12 mouse cellular contexts compared by ENCODE assay signal in genomic region chr7:137316926-137317658, GRCm38 (mm10). TPM values are rescaled to one million over a fixed set of nuclear protein-coding genes. Genes with fewer than 3 reads are reported as not detected.
A peak's percentile ranks its signal among the peaks of the same experiment; 100 is the strongest.
DNase-seq lines count a peak whose midpoint lies in the region; ATAC-seq lines count a peak whose summit lies in the region.
"Had no signal": no experiment of that assay in that cellular context is flagged by ENCODE, and none has a peak within 500 bp of the region (broad histone marks: within the 10 kb centered on the region; RNA-seq: fewer than 3 reads in every experiment).

No protein-coding gene starts in this region.

- under 1% methylated on average over 38 of the region's 39 CpGs for WGBS in hindbrain, embryonic 12.5 days
- WGBS in midbrain, embryonic 16.5 days = 1% methylated on average over 37 of the region's 39 CpGs

- intact Hi-C loops in gastrocnemius, postnatal 36 days (cut with DNase I) = no loop called here

- peaks cover 55% of the 10 kb centered on the region for H3K27me3 ChIP-seq in hindbrain, embryonic 12.5 days
- peaks cover 26% of the 10 kb centered on the region for H3K27me3 ChIP-seq in midbrain, embryonic 16.5 days (ENCODE audit: control insufficient read depth, insufficient read depth, low read depth, low read length)

- H3K36me3 ChIP-seq in hindbrain, embryonic 12.5 days = no peaks in the 10 kb centered on the region
- no peaks in the 10 kb centered on the region for H3K36me3 ChIP-seq in midbrain, embryonic 16.5 days (ENCODE audit: control insufficient read depth, insufficient read depth, low read length)

- no peaks in the 10 kb centered on the region for H3K9me3 ChIP-seq in hindbrain, embryonic 12.5 days (replicated peaks)
- no peaks in the 10 kb centered on the region for H3K9me3 ChIP-seq in midbrain, embryonic 16.5 days (replicated peaks; ENCODE audit: control insufficient read depth, low read length, poor library complexity, severe bottlenecking)

- ATAC-seq in hindbrain, embryonic 12.5 days (ENCODE audit: low FRiP score) = peak; percentile 29
- ATAC-seq in midbrain, embryonic 16.5 days = no peak

- H3K4me1 ChIP-seq in hindbrain, embryonic 12.5 days = peaks cover 76% of the 10 kb centered on the region
- peaks cover 27% of the 10 kb centered on the region for H3K4me1 ChIP-seq in midbrain, embryonic 16.5 days (ENCODE audit: control insufficient read depth, insufficient read depth, low read length)

- peak overlapping the region; percentile 60 for H3K9ac ChIP-seq in hindbrain, embryonic 12.5 days
- peak overlapping the region; percentile 55 for H3K9ac ChIP-seq in midbrain, embryonic 16.5 days (ENCODE audit: low read depth, low read length)

- H3K4me3 ChIP-seq in hindbrain, embryonic 12.5 days = peak overlapping the region; percentile 91
- peak overlapping the region; percentile 32 for H3K4me3 ChIP-seq in midbrain, embryonic 16.5 days (ENCODE audit: low read depth, low read length)

- peak overlapping the region; percentile 89 for H3K4me2 ChIP-seq in hindbrain, embryonic 12.5 days (replicated peaks)
- peak overlapping the region; percentile 67 for H3K4me2 ChIP-seq in midbrain, embryonic 16.5 days (ENCODE audit: low read length)

- DNase-seq in cerebellum, postnatal 10 days = peak; percentile 60 to 73
- DNase-seq in cerebellum, postnatal 4 days (ENCODE audit: low spot score in 2 of 2) = no peak
- DNase-seq in embryo, embryonic 9.5 days (ENCODE audit: extremely low spot score) = peak; percentile 65
- DNase-seq in layer of hippocampus, postnatal 36 days = no peak
- no peak for DNase-seq in frontal cortex, adult 2 months (ENCODE audit: extremely low spot score in 1 of 2, low spot score in 1 of 2)
- no peak for DNase-seq in gastrocnemius, postnatal 36 days
- DNase-seq: adrenal gland, postnatal 36 days; thymus, adult 2 months had no signal

- peak overlapping the region; percentile 99 for H3K27ac ChIP-seq in hindbrain, embryonic 12.5 days
- peak overlapping the region; percentile 87 for H3K27ac ChIP-seq in midbrain, embryonic 16.5 days (ENCODE audit: low read length)

RNA-seq across cellular contexts. Expression of gene Ebf3, which starts 2.8 kb away (rescaled TPM):
- polyA plus RNA-seq in hindbrain, embryonic 12.5 days (2016; fragmentation: Nextera tagmentation; extraction: Ambion mirVana) = 23.0 and 23.4 TPM in 2 replicates
- 8.8 and 9.0 TPM in 2 replicates for polyA plus RNA-seq in midbrain, embryonic 16.5 days (2015; fragmentation: Nextera tagmentation; extraction: Ambion mirVana)
- under 1 TPM; 0.38 to 0.60 TPM for total RNA-seq in layer of hippocampus, postnatal 36 days (2021)
- 1.1 TPM in 2 replicates for polyA plus RNA-seq in frontal cortex, adult 2 months (2012; rRNA removed)
- 1 to 10 TPM; 7.1 to 7.6 TPM for total RNA-seq in gastrocnemius, postnatal 36 days (2021)
- total RNA-seq: neutrophil, adult 5-6 weeks had no signal
- polyA plus RNA-seq: liver, adult 2 months had no signal

Comparison
In these comparisons a context has a peak if more than half of its experiments do, and no peak if none do; other contexts are left out.
1. DNase-seq: peak in cerebellum, postnatal 10 days (2 of 2) and embryo, embryonic 9.5 days (single experiment); none in cerebellum, postnatal 4 days (0 of 2), layer of hippocampus, postnatal 36 days (0 of 2), frontal cortex, adult 2 months (0 of 2) and gastrocnemius, postnatal 36 days (0 of 2).